Mouse (Mus musculus) lung, embryonic 15.5 days (tissue): ENCODE measurements at regions not wholly inside any gene's neighbourhood (a gene's known extent, or its start where the extent isn't known, plus 50 kb on each side); places are given as distances from the start of the nearest gene placed in this dataset.
"Not testable (repeated sequence)": the region's sequence is repeated elsewhere in the genome, so short reads cannot be mapped to it uniquely, and the experiment has no call there.

ENCODE experiments used
- ATAC-seq: fragments of 200-750 bp; cut with Nextera tagmentation; 2 replicates; pipeline ENCODE4 v1.8.0; 2017; ENCODE audit warnings: moderate number of reproducible peaks, borderline replicate concordance; ENCODE audit not compliant: low FRiP score, low TSS enrichment; ENCODE audit errors: extremely low read depth
- H3K27ac ChIP-seq: fragments of 300-500 bp; sonication (generic); 2 replicates; pipeline ENCODE4 v1.5.1; 2015; ENCODE audit warnings: moderate library complexity, mild to moderate bottlenecking, inconsistent platforms
- H3K27me3 ChIP-seq: fragments of 300-500 bp; sonication (generic); 2 replicates; pipeline ENCODE4 v1.6.1; 2015; ENCODE audit warnings: inconsistent platforms
- H3K36me3 ChIP-seq: fragments of 300-500 bp; sonication (generic); 2 replicates; pipeline ENCODE4 v1.6.1; 2015; ENCODE audit warnings: inconsistent platforms
- H3K4me1 ChIP-seq: fragments of 300-500 bp; sonication (generic); 2 replicates; pipeline ENCODE4 v1.6.1; 2015; ENCODE audit warnings: inconsistent platforms
- H3K4me2 ChIP-seq: fragments of 300-500 bp; sonication (generic); 2 replicates; pipeline ENCODE4 v1.6.1; 2015; ENCODE audit warnings: inconsistent platforms, mild to moderate bottlenecking, moderate library complexity
- H3K4me3 ChIP-seq: fragments of 300-500 bp; sonication (generic); 2 replicates; pipeline ENCODE4 v1.5.1; 2015; ENCODE audit warnings: mild to moderate bottlenecking, inconsistent platforms
- H3K9ac ChIP-seq: fragments of 300-500 bp; sonication (generic); 2 replicates; pipeline ENCODE4 v1.6.1; 2015; ENCODE audit warnings: inconsistent platforms
- H3K9me3 ChIP-seq: fragments of 300-500 bp; sonication (generic); 2 replicates; pipeline ENCODE4 v1.6.1; 2016; ENCODE audit warnings: inconsistent platforms
- WGBS: fragments of 180-500 bp; shearing (Covaris S2); methylation state at CpG from one replicate; pipeline ENCODE4 v1.1.7; 2015; 5-methylcytosine and 5-hydroxymethylcytosine counted together

DNA sequence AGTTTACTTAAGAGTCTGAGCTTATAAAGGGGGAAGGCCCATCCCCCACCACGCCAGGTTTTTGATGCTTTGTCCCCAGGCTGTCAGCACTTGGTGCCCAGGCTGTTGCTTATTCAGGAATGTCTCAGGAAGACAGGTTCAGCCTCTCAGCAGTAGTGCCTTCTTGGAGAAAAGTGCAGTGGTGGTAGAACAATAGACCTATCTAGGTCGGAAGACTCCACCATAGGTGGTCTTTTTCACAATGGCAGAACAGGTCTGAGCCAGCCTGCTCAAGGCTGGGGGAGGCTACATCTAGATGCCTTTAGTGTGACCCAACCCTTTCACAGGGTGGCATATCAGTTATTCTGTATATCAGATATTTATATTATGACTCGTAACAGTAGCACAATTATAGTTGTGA, 171.9 kb upstream of the Pum3 start:
- H3K27ac ChIP-seq = no peak overlapping the region
- no peaks in the 10 kb centered on the region for H3K9me3 ChIP-seq
- H3K4me2 ChIP-seq = no peak overlapping the region
- no peak overlapping the region for H3K9ac ChIP-seq
- no peak overlapping the region for H3K4me3 ChIP-seq
- no peaks in the 10 kb centered on the region for H3K27me3 ChIP-seq
- H3K4me1 ChIP-seq = no peaks in the 10 kb centered on the region
- ATAC-seq = no peak
- 67% methylated on average over 3 of the region's 3 CpGs for WGBS
- H3K36me3 ChIP-seq = no peaks in the 10 kb centered on the region

DNA sequence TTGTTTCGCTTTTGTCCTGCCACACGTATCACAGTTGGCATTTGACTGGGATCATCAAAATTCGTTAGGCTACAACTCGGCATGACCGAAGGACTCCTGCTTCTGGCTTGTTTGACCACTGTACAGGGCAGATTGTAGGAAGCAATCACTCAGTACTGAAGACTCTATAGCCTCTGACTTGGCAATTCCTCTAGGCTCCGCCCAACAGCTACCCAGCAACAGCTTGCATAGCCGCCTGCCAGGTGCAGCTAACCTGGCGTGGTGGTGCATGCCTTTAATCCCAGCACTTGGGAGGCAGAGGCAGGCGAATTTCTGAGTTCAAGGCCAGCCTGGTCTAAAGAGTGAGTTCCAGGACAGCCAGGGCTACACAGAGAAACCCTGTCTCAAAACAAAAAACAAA, 170.8 kb upstream of the Pum3 start:
- not testable (repeated sequence) for H3K4me2 ChIP-seq, H3K9me3 ChIP-seq, H3K27me3 ChIP-seq, H3K9ac ChIP-seq, H3K4me3 ChIP-seq, H3K4me1 ChIP-seq, H3K36me3 ChIP-seq, H3K27ac ChIP-seq, ATAC-seq
- WGBS = 84% methylated on average over 9 of the region's 9 CpGs

DNA sequence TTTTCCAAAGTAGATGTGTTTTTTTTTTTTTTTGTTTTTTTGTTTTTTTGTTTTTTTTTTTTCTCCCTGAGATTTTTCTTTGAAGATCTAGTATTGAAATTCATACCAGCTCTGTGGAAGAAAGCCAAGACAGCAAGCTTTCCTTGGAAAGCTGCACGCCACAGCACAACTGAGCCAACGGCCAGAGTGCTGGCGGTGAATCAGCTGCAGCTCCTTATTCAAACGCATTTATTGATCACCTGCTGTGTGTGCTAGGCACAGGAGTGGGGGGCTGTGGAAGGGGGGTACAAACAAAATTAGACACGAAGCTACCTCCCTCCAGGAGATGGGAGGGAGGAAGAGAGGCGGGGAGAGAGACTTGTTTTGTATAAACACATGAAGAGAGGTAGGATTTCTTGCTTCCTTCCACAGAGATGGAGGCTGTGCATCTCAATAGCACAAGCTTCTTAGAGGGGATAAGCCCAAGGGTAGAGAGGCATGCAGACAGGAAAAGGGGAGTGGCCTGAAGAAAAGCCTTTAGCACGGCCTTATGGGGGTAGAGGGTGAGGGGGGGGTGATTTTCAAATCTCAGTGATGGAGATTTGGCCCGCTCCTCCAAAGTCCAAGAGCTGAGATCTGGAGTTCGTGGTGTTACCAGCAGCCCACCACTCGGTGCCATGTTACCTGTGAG, 170.1 kb upstream of the Pum3 start:
- Histone ChIP-seq H3K4me1 (no peaks in the 10 kb centered on the region), H3K27ac (no peak overlapping the region), H3K9me3 (no peaks in the 10 kb centered on the region), H3K4me2 (no peak overlapping the region), H3K9ac (no peak overlapping the region), H3K27me3 (no peaks in the 10 kb centered on the region), H3K4me3 (no peak overlapping the region), H3K36me3 (no peaks in the 10 kb centered on the region)
- ATAC-seq = no peak
- 44% methylated on average over 10 of the region's 10 CpGs for WGBS

DNA sequence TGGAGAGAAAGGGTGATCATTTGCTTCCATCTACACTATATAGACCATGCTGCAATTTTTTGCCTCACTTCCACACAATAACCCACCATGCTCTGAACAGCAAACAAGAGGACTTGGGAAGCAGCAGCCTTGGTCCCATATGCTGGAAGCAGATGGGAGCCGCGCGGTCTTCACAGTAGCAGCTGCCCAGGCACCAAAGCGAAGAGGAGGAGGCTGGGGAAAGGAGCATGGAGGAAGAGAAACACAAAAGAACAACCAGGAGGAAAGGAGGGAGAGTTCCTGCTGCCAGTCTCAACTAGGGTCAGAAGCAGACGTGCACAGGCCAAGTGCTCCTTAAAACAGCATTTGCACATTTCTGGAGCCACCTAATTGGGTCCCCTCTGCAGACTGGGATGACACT, 168.7 kb upstream of the Pum3 start:
- H3K9me3 ChIP-seq = no peaks in the 10 kb centered on the region
- H3K4me2 ChIP-seq = no peak overlapping the region
- ATAC-seq = no peak
- H3K9ac ChIP-seq = no peak overlapping the region
- no peak overlapping the region for H3K27ac ChIP-seq
- no peaks in the 10 kb centered on the region for H3K4me1 ChIP-seq
- no peak overlapping the region for H3K4me3 ChIP-seq
- no peaks in the 10 kb centered on the region for H3K36me3 ChIP-seq
- H3K27me3 ChIP-seq = no peaks in the 10 kb centered on the region
- WGBS = 86% methylated on average over 5 of the region's 5 CpGs

DNA sequence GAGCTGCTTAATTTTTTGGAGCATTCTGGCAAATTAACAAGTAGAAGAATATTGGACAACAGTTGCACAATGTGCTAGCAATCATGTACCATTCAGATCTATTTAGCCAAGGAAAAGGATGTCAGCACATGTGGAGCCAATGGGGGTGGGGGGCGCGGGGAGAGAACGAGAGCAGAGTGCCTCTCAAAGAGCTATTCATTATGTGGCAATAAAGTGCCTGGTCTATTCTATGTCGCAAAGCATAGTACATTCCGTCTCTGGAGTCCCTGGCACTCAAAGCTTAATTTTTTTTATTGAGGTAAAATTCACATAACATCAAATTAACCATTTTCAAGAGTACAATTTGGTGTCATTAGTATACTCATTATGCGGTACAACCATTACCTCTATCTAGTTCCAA, 155.9 kb upstream of the Pum3 start:
- H3K9me3 ChIP-seq = no peaks in the 10 kb centered on the region
- WGBS = 81% methylated on average over 6 of the region's 6 CpGs
- H3K4me3 ChIP-seq = no peak overlapping the region
- H3K27ac ChIP-seq = no peak overlapping the region
- H3K36me3 ChIP-seq = no peaks in the 10 kb centered on the region
- no peak overlapping the region for H3K9ac ChIP-seq
- ATAC-seq = no peak
- H3K27me3 ChIP-seq = no peaks in the 10 kb centered on the region
- peaks cover 14% of the 10 kb centered on the region for H3K4me1 ChIP-seq
- no peak overlapping the region for H3K4me2 ChIP-seq

DNA sequence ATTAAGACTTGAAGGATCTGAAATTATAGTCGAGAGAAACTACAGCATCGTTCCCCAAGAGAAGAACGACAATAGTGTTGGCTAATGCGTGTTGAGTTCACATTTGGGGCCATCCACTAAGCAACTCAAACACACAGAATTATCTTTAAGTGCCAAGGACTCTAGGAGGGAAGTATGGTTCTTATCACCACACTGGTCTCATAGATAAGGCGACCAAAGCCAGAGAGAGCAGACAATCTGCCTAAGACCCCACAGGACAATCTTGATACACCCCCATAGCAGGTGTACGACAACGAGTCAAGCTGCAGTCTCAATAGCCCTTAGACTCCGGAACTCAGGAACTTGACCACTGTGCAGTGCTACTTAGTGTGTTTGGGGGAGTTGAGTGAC, 152.5 kb upstream of the Pum3 start:
- H3K4me2 ChIP-seq = peak overlapping the region; percentile 6; the same call in 1 of the 2 replicates
- no peak overlapping the region for H3K4me3 ChIP-seq
- H3K27me3 ChIP-seq = no peaks in the 10 kb centered on the region
- no peak overlapping the region for H3K27ac ChIP-seq
- H3K4me1 ChIP-seq = peaks cover 14% of the 10 kb centered on the region
- H3K9me3 ChIP-seq = no peaks in the 10 kb centered on the region
- H3K36me3 ChIP-seq = no peaks in the 10 kb centered on the region
- peak; percentile 21; the same call in 1 of the 2 replicates for ATAC-seq
- 22% methylated on average over 8 of the region's 8 CpGs for WGBS
- H3K9ac ChIP-seq = no peak overlapping the region

DNA sequence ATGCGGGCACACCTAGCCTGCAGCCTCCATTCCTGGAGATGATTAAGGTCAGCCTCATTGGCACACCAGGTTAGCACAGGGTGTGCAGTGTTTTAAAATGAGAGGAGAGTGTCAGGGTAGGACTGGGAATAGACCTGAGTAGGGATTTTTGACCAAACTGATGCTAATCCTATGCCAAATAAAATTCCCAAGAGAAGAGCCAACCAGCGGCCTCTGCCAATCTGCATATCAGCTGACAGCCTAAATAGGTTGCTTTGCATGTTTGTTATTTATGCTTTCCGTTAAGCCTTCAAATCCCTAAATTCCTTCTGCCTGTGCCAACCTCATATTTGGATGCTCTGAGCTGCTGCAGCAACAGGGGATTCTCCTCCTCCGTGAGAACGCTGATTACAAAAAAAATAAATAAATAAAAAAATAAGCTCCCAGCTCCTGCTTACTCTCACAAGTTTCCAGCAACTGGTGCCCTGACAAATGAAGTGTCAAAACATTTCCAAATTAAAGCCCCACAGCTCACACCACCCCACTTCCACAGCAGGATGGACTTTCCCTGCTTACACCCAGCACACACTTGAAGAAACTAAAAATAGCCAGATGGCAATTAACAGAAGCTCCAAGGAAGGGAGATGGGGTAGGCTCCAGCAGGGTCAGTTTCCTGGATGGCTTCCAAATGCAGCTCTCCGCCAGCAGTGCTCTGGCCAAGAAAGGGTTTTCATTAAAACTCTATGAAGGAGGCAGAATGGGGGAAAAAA, 151.9 kb upstream of the Pum3 start:
- Histone ChIP-seq H3K4me1 (peaks cover 14% of the 10 kb centered on the region), H3K4me3 (no peak overlapping the region), H3K9ac (no peak overlapping the region), H3K4me2 (peak overlapping the region; percentile 6; the same call in 1 of the 2 replicates), H3K9me3 (no peaks in the 10 kb centered on the region), H3K27ac (no peak overlapping the region), H3K36me3 (no peaks in the 10 kb centered on the region), H3K27me3 (no peaks in the 10 kb centered on the region)
- 33% methylated on average over 6 of the region's 6 CpGs for WGBS
- peak; percentile 92 for ATAC-seq

DNA sequence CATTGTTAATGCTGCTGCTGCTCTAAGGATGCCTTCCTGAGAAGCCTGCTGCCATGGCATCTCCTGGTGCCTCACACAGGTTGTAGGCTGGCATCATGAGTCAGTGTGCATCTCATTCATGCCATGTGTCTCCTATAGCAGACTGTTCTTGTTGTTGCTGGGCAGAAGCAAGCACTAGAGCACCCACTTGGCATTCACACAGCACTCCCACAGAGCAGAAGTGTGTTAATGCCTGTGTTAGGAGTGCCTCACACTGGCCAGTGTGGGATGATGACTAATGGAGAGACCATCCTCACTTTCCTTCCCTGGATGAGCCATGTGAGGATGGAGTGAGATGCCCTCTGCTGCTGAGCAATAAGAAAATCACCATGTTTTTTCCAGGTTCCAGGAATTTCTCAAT, 146.9 kb upstream of the Pum3 start:
- H3K27me3 ChIP-seq = no peaks in the 10 kb centered on the region
- ATAC-seq = no peak

DNA sequence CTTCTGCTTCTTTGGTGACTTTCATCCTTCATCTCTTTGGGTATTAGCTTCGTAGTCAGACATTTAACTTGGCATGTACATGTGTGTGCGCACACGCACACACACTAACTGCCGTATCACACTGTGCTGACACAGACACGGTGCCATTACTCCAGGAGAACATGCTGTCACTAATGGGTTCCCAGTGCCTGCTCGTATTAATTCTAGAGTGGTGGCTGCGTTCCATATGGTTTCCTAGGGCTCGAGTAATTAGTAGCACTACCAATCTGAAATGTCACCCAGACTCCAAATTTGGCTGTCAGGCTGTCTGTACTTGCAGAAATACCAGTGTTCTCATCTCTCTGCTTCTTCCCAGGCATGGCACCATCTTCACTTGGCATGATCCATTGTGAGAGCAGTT, 137.3 kb upstream of the Pum3 start:
- Histone ChIP-seq H3K36me3 (no peaks in the 10 kb centered on the region), H3K9me3 (no peaks in the 10 kb centered on the region), H3K4me3 (no peak overlapping the region), H3K27me3 (no peaks in the 10 kb centered on the region), H3K9ac (no peak overlapping the region), H3K4me1 (no peaks in the 10 kb centered on the region), H3K4me2 (no peak overlapping the region), H3K27ac (no peak overlapping the region)
- WGBS = 88% methylated on average over 8 of the region's 8 CpGs
- no peak for ATAC-seq

More for the DNA sequence above, 146.9 kb upstream of the Pum3 start:
- no peak overlapping the region for H3K9ac ChIP-seq
- no peaks in the 10 kb centered on the region for H3K36me3 ChIP-seq
- no peak overlapping the region for H3K4me2 ChIP-seq
- H3K27ac ChIP-seq = no peak overlapping the region
- H3K4me3 ChIP-seq = no peak overlapping the region
- no peaks in the 10 kb centered on the region for H3K9me3 ChIP-seq
- peaks cover 6% of the 10 kb centered on the region for H3K4me1 ChIP-seq

DNA sequence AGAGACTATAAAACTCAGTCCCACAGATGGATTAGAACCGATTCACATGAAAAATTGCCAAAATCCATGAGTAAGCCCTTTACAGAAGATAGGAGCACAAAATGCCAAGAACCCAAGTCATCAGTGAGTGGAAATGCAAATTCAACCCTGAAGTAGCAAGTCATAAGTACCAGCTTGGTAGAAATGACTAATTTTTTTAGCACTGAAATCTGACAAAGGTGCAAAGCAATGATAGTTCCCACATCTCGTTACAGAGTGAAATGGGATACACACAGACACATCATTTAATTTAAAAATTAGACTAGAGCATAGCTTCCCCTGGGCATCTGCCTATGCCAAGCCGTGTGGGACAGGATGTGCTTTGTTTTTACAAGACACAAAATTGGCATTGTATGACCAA, 136.4 kb upstream of the Pum3 start:
- Histone ChIP-seq H3K9me3 (no peaks in the 10 kb centered on the region), H3K4me2 (no peak overlapping the region), H3K4me1 (no peaks in the 10 kb centered on the region), H3K4me3 (no peak overlapping the region), H3K27me3 (no peaks in the 10 kb centered on the region), H3K9ac (no peak overlapping the region), H3K36me3 (no peaks in the 10 kb centered on the region), H3K27ac (no peak overlapping the region)
- ATAC-seq = no peak
- WGBS = 74% methylated on average over 3 of the region's 3 CpGs

DNA sequence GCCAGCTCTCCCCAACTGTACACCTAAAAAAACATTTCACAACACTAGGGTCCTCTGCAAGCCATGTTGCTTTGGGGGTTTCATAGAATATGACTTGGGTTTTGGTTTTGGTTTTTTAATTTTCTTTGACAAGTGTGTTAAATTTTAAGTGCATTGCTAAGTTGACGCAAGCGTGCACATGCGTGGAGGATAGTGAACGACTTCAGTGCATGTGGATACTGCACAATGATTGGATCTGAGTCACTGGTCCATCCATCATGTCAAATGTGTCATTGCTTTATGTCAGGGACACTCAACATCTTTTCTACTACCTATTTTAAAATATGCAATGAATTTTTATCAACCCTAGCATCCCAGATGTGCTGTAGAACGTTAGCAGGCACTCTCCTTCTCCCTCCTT, 134.5 kb upstream of the Pum3 start:
- H3K4me1 ChIP-seq = no peaks in the 10 kb centered on the region
- WGBS = 65% methylated on average over 5 of the region's 5 CpGs
- H3K36me3 ChIP-seq = no peaks in the 10 kb centered on the region
- no peak for ATAC-seq
- H3K27ac ChIP-seq = no peak overlapping the region
- no peak overlapping the region for H3K4me3 ChIP-seq
- H3K9me3 ChIP-seq = no peaks in the 10 kb centered on the region
- no peaks in the 10 kb centered on the region for H3K27me3 ChIP-seq
- H3K4me2 ChIP-seq = no peak overlapping the region
- no peak overlapping the region for H3K9ac ChIP-seq

DNA sequence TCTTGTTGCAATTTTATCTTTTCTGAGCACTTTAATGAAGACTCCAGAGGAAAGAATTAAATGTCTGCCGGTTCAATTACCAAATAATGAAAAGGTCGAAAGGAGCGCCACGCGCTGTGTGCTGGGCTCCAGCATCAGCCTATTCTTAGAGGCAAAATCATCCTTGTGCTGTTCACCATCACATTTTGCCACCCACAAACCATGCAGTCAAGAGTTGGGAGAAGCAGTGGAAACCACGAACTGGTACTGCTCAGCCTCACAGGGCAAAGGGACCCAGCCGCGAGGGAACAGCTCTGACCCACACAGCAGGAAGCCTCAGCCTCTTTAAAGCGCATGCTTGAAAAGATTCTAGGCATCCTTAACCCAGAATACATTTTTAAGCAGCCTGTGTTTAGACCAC, 134.0 kb upstream of the Pum3 start:
- H3K36me3 ChIP-seq = no peaks in the 10 kb centered on the region
- WGBS = 75% methylated on average over 9 of the region's 9 CpGs
- H3K4me3 ChIP-seq = no peak overlapping the region
- no peak overlapping the region for H3K9ac ChIP-seq
- no peak overlapping the region for H3K4me2 ChIP-seq
- no peaks in the 10 kb centered on the region for H3K27me3 ChIP-seq
- ATAC-seq = no peak
- H3K27ac ChIP-seq = no peak overlapping the region
- no peaks in the 10 kb centered on the region for H3K9me3 ChIP-seq
- no peaks in the 10 kb centered on the region for H3K4me1 ChIP-seq
